Mouse (Mus musculus) megakaryocyte progenitor cell, adult 5-6 weeks (primary cell): Measurements from ENCODE around the gene Vmp1. TPM values are rescaled to one million over a fixed set of nuclear protein-coding genes. Genes with fewer than 3 reads are reported as not detected.

Experiments used
- ATAC-seq: replicated peaks from 2 replicates; pipeline ENCODE4 v1.8.0; 2016; ENCODE audit warnings: mild to moderate bottlenecking, moderate TSS enrichment, inconsistent platforms; ENCODE audit not compliant: poor library complexity
- total RNA-seq, 2 experiments: library from RNA; stranded (forward) in 1 of 2; stranded (reverse) in 1 of 2; fragments of 157-497, 149-512 nt in 1 of 2; fragments of 200-1000 nt in 1 of 2; gene quantifications; 2 replicates each; pipeline versions ENCODE4 v1.2.3 to v1.2.4; 2015 to 2017

Gene Vmp1
- total RNA-seq, 2 experiments from 2014 or later: 94.0 to 167 TPM

- ATAC-seq: peak; percentile 48; the same call in 1 of the 2 replicates
Observed at GRCm38 (mm10) chr11:86675520-86675919, 8.1 kb downstream of the Vmp1 start.

- ATAC-seq: no peak
Observed at GRCm38 (mm10) chr11:86672772-86673171, 10.9 kb downstream of the Vmp1 start.

GRCm38 (mm10) chr11:86671041-86671675, 12.5 kb downstream of the Vmp1 start:
- no peak for ATAC-seq

GRCm38 (mm10) chr11:86668169-86668568, 15.5 kb downstream of the Vmp1 start:
- ATAC-seq: peak; percentile 50

- ATAC-seq: 0 out of 2 replicates have a peak, but pooled peaks have one; percentile 23
Observed at GRCm38 (mm10) chr11:86667553-86667952, 16.1 kb downstream of the Vmp1 start.

GRCm38 (mm10) chr11:86664406-86664805, 19.2 kb downstream of the Vmp1 start:
- ATAC-seq: no peak

- ATAC-seq: no peak
Observed at GRCm38 (mm10) chr11:86663977-86664376, 19.7 kb downstream of the Vmp1 start.

- ATAC-seq: peak; percentile 84
Observed at GRCm38 (mm10) chr11:86662986-86663895, 20.4 kb downstream of the Vmp1 start.

GRCm38 (mm10) chr11:86657863-86658262, 25.8 kb downstream of the Vmp1 start:
- ATAC-seq: peak; percentile 57; the same call in 1 of the 2 replicates

GRCm38 (mm10) chr11:86656849-86657567, 26.6 kb downstream of the Vmp1 start:
- no peak for ATAC-seq

GRCm38 (mm10) chr11:86655671-86656070, 28.0 kb downstream of the Vmp1 start:
- peak; percentile 41; the same call in 1 of the 2 replicates for ATAC-seq

GRCm38 (mm10) chr11:86654096-86654495, 29.5 kb downstream of the Vmp1 start:
- no peak for ATAC-seq

- peak; percentile 70 for ATAC-seq
Observed at GRCm38 (mm10) chr11:86653446-86653845, 30.2 kb downstream of the Vmp1 start.

GRCm38 (mm10) chr11:86652578-86652979, 31.1 kb downstream of the Vmp1 start:
- ATAC-seq: peak; percentile 52

- ATAC-seq: no peak
Observed at GRCm38 (mm10) chr11:86650676-86651075, 33.0 kb downstream of the Vmp1 start.

- ATAC-seq: no peak
Observed at GRCm38 (mm10) chr11:86649542-86649941, 34.1 kb downstream of the Vmp1 start.

- ATAC-seq: no peak
Observed at GRCm38 (mm10) chr11:86647706-86648447, 35.8 kb downstream of the Vmp1 start.

GRCm38 (mm10) chr11:86646885-86647459, 36.7 kb downstream of the Vmp1 start:
- ATAC-seq: no peak

GRCm38 (mm10) chr11:86646136-86646834, 37.4 kb downstream of the Vmp1 start:
- ATAC-seq: no peak

GRCm38 (mm10) chr11:86644553-86644952, 39.1 kb downstream of the Vmp1 start:
- ATAC-seq: no peak
